14 mouse cellular contexts compared by ENCODE assay signal in genomic region chr7:121084840-121085453, GRCm38 (mm10). TPM values are rescaled to one million over a fixed set of nuclear protein-coding genes. Genes with fewer than 3 reads are reported as not detected.
DNase-seq lines count a peak whose midpoint lies in the region; ATAC-seq and TF ChIP-seq lines count a peak whose summit lies in the region.
"Had no signal": no experiment of that assay in that cellular context is flagged by ENCODE, and none has a peak within 500 bp of the region (broad histone marks: within the 10 kb centered on the region; RNA-seq: fewer than 3 reads in every experiment).

No protein-coding gene starts in this region.

- TF ChIP-seq CTCF in layer of hippocampus, adult 2 months (conservative IDR thresholded peaks at IDR 0.05) = no peak

- 0 out of 2 replicates have a peak overlapping the region, but pooled peaks have one; percentile 8 for H3K4me2 ChIP-seq in heart, embryonic 11.5 days
- H3K4me2 ChIP-seq in midbrain, embryonic 13.5 days (replicated peaks) = no peak overlapping the region
- H3K4me2 ChIP-seq in midbrain, embryonic 15.5 days = no peak overlapping the region
- H3K4me2 ChIP-seq in forebrain, embryonic 16.5 days (ENCODE audit: low read length) = no peak overlapping the region
- peak overlapping the region; percentile 43 for H3K4me2 ChIP-seq in myocyte (ENCODE audit: low read depth)
- H3K4me2 ChIP-seq: liver, embryonic 15.5 days had no signal

- no peaks in the 10 kb centered on the region for H3K36me3 ChIP-seq in heart, embryonic 11.5 days (ENCODE audit: control insufficient read depth, insufficient read depth, low read length)
- peaks cover 7% of the 10 kb centered on the region; the same call in 1 of the 2 replicates for H3K36me3 ChIP-seq in midbrain, embryonic 13.5 days
- H3K36me3 ChIP-seq in midbrain, embryonic 15.5 days (replicated peaks) = no peaks in the 10 kb centered on the region
- no peaks in the 10 kb centered on the region for H3K36me3 ChIP-seq in forebrain, embryonic 16.5 days (ENCODE audit: control insufficient read depth, insufficient read depth)
- no peaks in the 10 kb centered on the region for H3K36me3 ChIP-seq in myocyte (ENCODE audit: control insufficient read depth, insufficient read depth)
- H3K36me3 ChIP-seq: liver, embryonic 15.5 days had no signal

- no peak overlapping the region for H3K4me3 ChIP-seq in heart, embryonic 11.5 days (ENCODE audit: low read depth, low read length)
- H3K4me3 ChIP-seq in midbrain, embryonic 13.5 days (replicated peaks) = no peak overlapping the region
- no peak overlapping the region for H3K4me3 ChIP-seq in midbrain, embryonic 15.5 days
- no peak overlapping the region for H3K4me3 ChIP-seq in forebrain, embryonic 16.5 days (replicated peaks; ENCODE audit: low read length)
- no peak overlapping the region for H3K4me3 ChIP-seq in myocyte
- no peak overlapping the region for H3K4me3 ChIP-seq in layer of hippocampus, adult 2 months
- H3K4me3 ChIP-seq: liver, embryonic 15.5 days had no signal

- 0 out of 2 replicates have a peak, but pooled peaks cover 5% of the 10 kb centered on the region for H3K4me1 ChIP-seq in heart, embryonic 11.5 days (ENCODE audit: control insufficient read depth, insufficient read depth, low read length)
- H3K4me1 ChIP-seq in midbrain, embryonic 13.5 days (replicated peaks) = peaks cover 13% of the 10 kb centered on the region
- H3K4me1 ChIP-seq in midbrain, embryonic 15.5 days = peaks cover 3% of the 10 kb centered on the region; the same call in 1 of the 2 replicates
- peaks cover 14% of the 10 kb centered on the region; the same call in 1 of the 2 replicates for H3K4me1 ChIP-seq in forebrain, embryonic 16.5 days (replicated peaks; ENCODE audit: control insufficient read depth, insufficient read depth, low read length)
- H3K4me1 ChIP-seq: liver, embryonic 15.5 days had no signal

- WGBS in heart, embryonic 11.5 days (ENCODE audit: insufficient replicate concordance) = 68% methylated on average over 8 of the region's 8 CpGs
- WGBS in midbrain, embryonic 13.5 days = 68% methylated on average over 8 of the region's 8 CpGs
- 67% methylated on average over 8 of the region's 8 CpGs for WGBS in midbrain, embryonic 15.5 days
- 28% methylated on average over 8 of the region's 8 CpGs for WGBS in forebrain, embryonic 16.5 days

- H3K79me2 ChIP-seq in myocyte (ENCODE audit: control insufficient read depth, insufficient read depth) = no peaks in the 10 kb centered on the region

- TF ChIP-seq POLR2A in myocyte (IDR thresholded peaks at IDR 0.05; ENCODE audit: insufficient read length, low read depth) = no peak

- peak overlapping the region; percentile 46; the same call in 1 of the 2 replicates for H3K27ac ChIP-seq in heart, embryonic 11.5 days (ENCODE audit: low read depth, low read length)
- H3K27ac ChIP-seq in midbrain, embryonic 13.5 days = 0 out of 2 replicates have a peak overlapping the region, but pooled peaks have one; percentile 7
- H3K27ac ChIP-seq in midbrain, embryonic 15.5 days = no peak overlapping the region
- H3K27ac ChIP-seq in forebrain, embryonic 16.5 days (ENCODE audit: low read length) = no peak overlapping the region
- H3K27ac ChIP-seq in layer of hippocampus, adult 2 months = no peak overlapping the region
- H3K27ac ChIP-seq: liver, embryonic 15.5 days had no signal

- H3K9me3 ChIP-seq in heart, embryonic 11.5 days (replicated peaks; ENCODE audit: control insufficient read depth, low read length) = no peaks in the 10 kb centered on the region
- H3K9me3 ChIP-seq in midbrain, embryonic 13.5 days = no peaks in the 10 kb centered on the region
- H3K9me3 ChIP-seq in midbrain, embryonic 15.5 days = no peaks in the 10 kb centered on the region
- no peaks in the 10 kb centered on the region for H3K9me3 ChIP-seq in forebrain, embryonic 16.5 days (ENCODE audit: control insufficient read depth, low read length)
- H3K9me3 ChIP-seq: liver, embryonic 15.5 days had no signal

- no peaks in the 10 kb centered on the region for H3K27me3 ChIP-seq in heart, embryonic 11.5 days (ENCODE audit: control insufficient read depth, insufficient read depth, low read length)
- H3K27me3 ChIP-seq in midbrain, embryonic 13.5 days = no peaks in the 10 kb centered on the region
- H3K27me3 ChIP-seq in midbrain, embryonic 15.5 days (replicated peaks) = no peaks in the 10 kb centered on the region
- H3K27me3 ChIP-seq in forebrain, embryonic 16.5 days (replicated peaks; ENCODE audit: control insufficient read depth, insufficient read depth, low read length) = no peaks in the 10 kb centered on the region
- no peaks in the 10 kb centered on the region for H3K27me3 ChIP-seq in myocyte (ENCODE audit: control insufficient read depth, insufficient read depth, insufficient read length)

- no peak overlapping the region for H3ac ChIP-seq in myocyte (ENCODE audit: control insufficient read depth, insufficient read length)

- no peak for ATAC-seq in heart, embryonic 11.5 days (replicated peaks; ENCODE audit: insufficient number of reproducible peaks, low FRiP score, low TSS enrichment)
- ATAC-seq in midbrain, embryonic 13.5 days = no peak
- no peak for ATAC-seq in midbrain, embryonic 15.5 days (replicated peaks)
- ATAC-seq in forebrain, embryonic 16.5 days = peak; percentile 43; the same call in 1 of the 2 replicates

- no peak for DNase-seq in heart, adult 18-20 months
- DNase-seq in layer of hippocampus, adult 2 months (ENCODE audit: low spot score in 2 of 2) = no peak
- DNase-seq: adrenal gland, adult 8-10 months; cerebellum, adult 8-10 months; kidney, adult 2 months; kidney, postnatal 25 days; layer of hippocampus, postnatal 36 days; lung, postnatal 14 days had no signal

- H3K9ac ChIP-seq in heart, embryonic 11.5 days (ENCODE audit: low read depth, low read length) = peak overlapping the region; percentile 46; the same call in 1 of the 2 replicates
- no peak overlapping the region for H3K9ac ChIP-seq in midbrain, embryonic 13.5 days (replicated peaks)
- no peak overlapping the region for H3K9ac ChIP-seq in midbrain, embryonic 15.5 days
- no peak overlapping the region for H3K9ac ChIP-seq in forebrain, embryonic 16.5 days (replicated peaks; ENCODE audit: low read depth, low read length)
- H3K9ac ChIP-seq: liver, embryonic 15.5 days had no signal

TF ChIP-seq in myocyte, 11 proteins besides CTCF, POLR2A, EP300 and RAD21:
- TF ChIP-seq MYOG (IDR thresholded peaks at IDR 0.05; ENCODE audit: control insufficient read depth in 1 of 3, insufficient read depth in 1 of 3, insufficient read length in 2 of 3, low read depth in 2 of 3) (peak in 1 of 3 experiments; percentile 60), SRF (IDR thresholded peaks at IDR 0.05; ENCODE audit: control insufficient read depth, insufficient read length, low read depth) (no peak), MYOD1 (IDR thresholded peaks at IDR 0.05; ENCODE audit: control insufficient read depth in 1 of 3, insufficient read length in 2 of 3, low read depth in 2 of 3) (peak in 1 of 3 experiments; percentile 50), E2F4 (IDR thresholded peaks at IDR 0.05; ENCODE audit: insufficient read depth) (no peak), REST (IDR thresholded peaks at IDR 0.05; ENCODE audit: insufficient read depth, insufficient read length) (no peak), POLR2AphosphoS2 (IDR thresholded peaks at IDR 0.05; ENCODE audit: insufficient read length, low read depth) (no peak)

RNA-seq across cellular contexts. Expression of gene Otoa, which starts 3.5 kb away (rescaled TPM):
- not detected in 2 replicates for polyA plus RNA-seq in heart, embryonic 11.5 days (2014; fragmentation: Nextera tagmentation; extraction: Ambion mirVana)
- total RNA-seq in heart, adult 18-20 months (2021) = under 1 TPM; 0.05 to 0.18 TPM
- 0.13 and 0.19 TPM in 2 replicates for polyA plus RNA-seq in midbrain, embryonic 13.5 days (2015; fragmentation: Nextera tagmentation; extraction: Ambion mirVana)
- polyA plus RNA-seq in midbrain, embryonic 15.5 days (2015; fragmentation: Nextera tagmentation; extraction: Ambion mirVana) = 0.09 and 0.35 TPM in 2 replicates
- not detected in 2 replicates for polyA plus RNA-seq in forebrain, embryonic 16.5 days (2015; fragmentation: Nextera tagmentation; extraction: Ambion mirVana)
- 0.35 TPM for polyA plus RNA-seq in myocyte (2012; fragmentation: generic; extraction: Trizol)
- under 1 TPM; 0.54 TPM for total RNA-seq in layer of hippocampus, adult 2 months (2021)

RNA-seq across cellular contexts. Expression of gene Igsf6, which starts 10.6 kb away (rescaled TPM):
- 0.87 TPM in 2 replicates for polyA plus RNA-seq in heart, embryonic 11.5 days (2014; fragmentation: Nextera tagmentation; extraction: Ambion mirVana)
- 1 to 10 TPM in 1 of 2 experiments, under 1 TPM in 1; 0.89 to 1.5 TPM for total RNA-seq in heart, adult 18-20 months (2021)
- polyA plus RNA-seq in midbrain, embryonic 13.5 days (2015; fragmentation: Nextera tagmentation; extraction: Ambion mirVana) = 0.87 and 0.92 TPM in 2 replicates
- 1.1 and 1.3 TPM in 2 replicates for polyA plus RNA-seq in midbrain, embryonic 15.5 days (2015; fragmentation: Nextera tagmentation; extraction: Ambion mirVana)
- 0.77 and 1.0 TPM in 2 replicates for polyA plus RNA-seq in forebrain, embryonic 16.5 days (2015; fragmentation: Nextera tagmentation; extraction: Ambion mirVana)
- polyA plus RNA-seq in myocyte (2012; fragmentation: generic; extraction: Trizol) = 0.04 TPM
- total RNA-seq in layer of hippocampus, adult 2 months (2021) = under 1 TPM; 0.22 to 0.54 TPM

RNA-seq across cellular contexts. Expression of gene Mettl9, which starts 50.7 kb away (rescaled TPM):
- polyA plus RNA-seq in heart, embryonic 11.5 days (2014; fragmentation: Nextera tagmentation; extraction: Ambion mirVana) = 117 and 124 TPM in 2 replicates
- total RNA-seq in heart, adult 18-20 months (2021) = 10 to 100 TPM; 76.9 to 98.0 TPM
- polyA plus RNA-seq in midbrain, embryonic 13.5 days (2015; fragmentation: Nextera tagmentation; extraction: Ambion mirVana) = 210 and 214 TPM in 2 replicates
- polyA plus RNA-seq in midbrain, embryonic 15.5 days (2015; fragmentation: Nextera tagmentation; extraction: Ambion mirVana) = 184 and 186 TPM in 2 replicates
- 207 and 229 TPM in 2 replicates for polyA plus RNA-seq in forebrain, embryonic 16.5 days (2015; fragmentation: Nextera tagmentation; extraction: Ambion mirVana)
- 23.5 TPM for polyA plus RNA-seq in myocyte (2012; fragmentation: generic; extraction: Trizol)
- 10 to 100 TPM; 77.3 to 82.7 TPM for total RNA-seq in layer of hippocampus, adult 2 months (2021)

Comparison
In these comparisons a context has a peak if more than half of its experiments do, and no peak if none do; other contexts are left out.
1. H3K27ac ChIP-seq: peak in heart, embryonic 11.5 days (single experiment) and midbrain, embryonic 13.5 days (single experiment); none in midbrain, embryonic 15.5 days (single experiment), forebrain, embryonic 16.5 days (single experiment) and layer of hippocampus, adult 2 months (single experiment).
2. H3K4me2 ChIP-seq: peak in heart, embryonic 11.5 days (single experiment) and myocyte (single experiment); none in midbrain, embryonic 13.5 days (single experiment), midbrain, embryonic 15.5 days (single experiment) and forebrain, embryonic 16.5 days (single experiment).